Mouse (Mus musculus): ENCODE measurements around the gene Ifi205. TPM values are rescaled to one million over a fixed set of nuclear protein-coding genes. Genes with fewer than 3 reads are reported as not detected.
"Not testable (repeated sequence)": the region's sequence is repeated elsewhere in the genome, so short reads cannot be mapped to it uniquely, and the experiment has no call there.

Ifi205 gene
- polyA plus RNA-seq, 1 experiment from 2014 or later, result not detected

- H3K27me3 ChIP-seq, result no peaks in the 10 kb centered on the region
- H3K27ac ChIP-seq (replicated peaks), result no peak within 1 kb of the TSS
- H3K9me3 ChIP-seq, result no peaks in the 10 kb centered on the region
- WGBS, result 90% methylated on average over 7 of the region's 7 CpGs
- no peaks in the 10 kb centered on the region for H3K4me1 ChIP-seq
- H3K4me3 ChIP-seq, result no peak within 1 kb of the TSS
- ATAC-seq (replicated peaks), result no peak
- no peak within 1 kb of the TSS for H3K4me2 ChIP-seq (replicated peaks)
- H3K36me3 ChIP-seq, result no peaks in the 10 kb centered on the region
- H3K9ac ChIP-seq (replicated peaks), result no peak within 1 kb of the TSS
These were observed 9.0 kb upstream of the Ifi205 start, which contains the start of gene Olfr433 for GRCm38 (mm10) chr1:174040523-174041177. TSS of gene Olfr433 (plus strand) at chr1:174040705.

GRCm38 (mm10) chr1:174038480-174038879 is 6.9 kb upstream of the Ifi205 start:
- no peaks in the 10 kb centered on the region for H3K36me3 ChIP-seq
- H3K4me2 ChIP-seq (replicated peaks), result no peak overlapping the region
- H3K9me3 ChIP-seq, result no peaks in the 10 kb centered on the region
- H3K9ac ChIP-seq (replicated peaks), result no peak overlapping the region
- no peak for ATAC-seq (replicated peaks)
- no peaks in the 10 kb centered on the region for H3K4me1 ChIP-seq
- WGBS, result 93% methylated on average over 3 of the region's 3 CpGs
- no peak overlapping the region for H3K4me3 ChIP-seq
- no peaks in the 10 kb centered on the region for H3K27me3 ChIP-seq
- H3K27ac ChIP-seq (replicated peaks), result no peak overlapping the region

- no peak overlapping the region for H3K4me3 ChIP-seq
- ATAC-seq (replicated peaks), result no peak
- H3K9me3 ChIP-seq, result no peaks in the 10 kb centered on the region
- no peaks in the 10 kb centered on the region for H3K27me3 ChIP-seq
- H3K36me3 ChIP-seq, result no peaks in the 10 kb centered on the region
- H3K9ac ChIP-seq (replicated peaks), result no peak overlapping the region
- H3K4me2 ChIP-seq (replicated peaks), result no peak overlapping the region
- no peak overlapping the region for H3K27ac ChIP-seq (replicated peaks)
- 22% methylated on average over 4 of the region's 4 CpGs for WGBS
- H3K4me1 ChIP-seq, result no peaks in the 10 kb centered on the region
These were observed 4.2 kb upstream of the Ifi205 start for GRCm38 (mm10) chr1:174035841-174036240.

- H3K4me3 ChIP-seq; H3K4me2 ChIP-seq (replicated peaks); H3K4me1 ChIP-seq; H3K9me3 ChIP-seq; H3K27me3 ChIP-seq; ATAC-seq (replicated peaks); H3K27ac ChIP-seq (replicated peaks); H3K36me3 ChIP-seq; H3K9ac ChIP-seq (replicated peaks): not testable (repeated sequence)
These were observed 24.6 kb downstream of the Ifi205 start for GRCm38 (mm10) chr1:174007050-174007449.

- H3K9ac ChIP-seq (replicated peaks); H3K9me3 ChIP-seq; H3K4me1 ChIP-seq; H3K36me3 ChIP-seq; H3K4me3 ChIP-seq; ATAC-seq (replicated peaks); H3K4me2 ChIP-seq (replicated peaks); H3K27me3 ChIP-seq; H3K27ac ChIP-seq (replicated peaks): not testable (repeated sequence)
- 84% methylated on average over 2 of the region's 3 CpGs for WGBS
These were observed 27.1 kb downstream of the Ifi205 start for GRCm38 (mm10) chr1:174004352-174005109.

GRCm38 (mm10) chr1:173995003-173995402 is 36.6 kb downstream of the Ifi205 start:
- no peak overlapping the region for H3K4me2 ChIP-seq (replicated peaks)
- WGBS, result 89% methylated on average over 4 of the region's 4 CpGs
- H3K27me3 ChIP-seq, result no peaks in the 10 kb centered on the region
- no peaks in the 10 kb centered on the region for H3K36me3 ChIP-seq
- H3K27ac ChIP-seq (replicated peaks), result no peak overlapping the region
- ATAC-seq (replicated peaks), result no peak
- H3K9ac ChIP-seq (replicated peaks), result no peak overlapping the region
- H3K4me3 ChIP-seq, result no peak overlapping the region
- no peaks in the 10 kb centered on the region for H3K4me1 ChIP-seq
- H3K9me3 ChIP-seq, result no peaks in the 10 kb centered on the region

GRCm38 (mm10) chr1:173982694-173983305 is 48.8 kb downstream of the Ifi205 start, which contains the start of gene Ifi202b:
TSS of gene Ifi202b (minus strand) at chr1:173982744.
- H3K4me3 ChIP-seq, result not testable (repeated sequence)
- WGBS, result 89% methylated on average over 6 of the region's 6 CpGs

GRCm38 (mm10) chr1:173981038-173981437 is 50.6 kb downstream of the Ifi205 start:
- not testable (repeated sequence) for H3K9ac ChIP-seq (replicated peaks); H3K27ac ChIP-seq (replicated peaks); H3K9me3 ChIP-seq; H3K27me3 ChIP-seq; H3K4me2 ChIP-seq (replicated peaks); ATAC-seq (replicated peaks); H3K4me1 ChIP-seq; H3K36me3 ChIP-seq; H3K4me3 ChIP-seq
- WGBS, result 57% methylated on average over 3 of the region's 3 CpGs

More at GRCm38 (mm10) chr1:173982694-173983305, 48.8 kb downstream of the Ifi205 start, which contains the start of gene Ifi202b:
- H3K27ac ChIP-seq (replicated peaks); H3K36me3 ChIP-seq; H3K4me2 ChIP-seq (replicated peaks); H3K4me1 ChIP-seq; H3K9ac ChIP-seq (replicated peaks); ATAC-seq (replicated peaks); H3K9me3 ChIP-seq; H3K27me3 ChIP-seq: not testable (repeated sequence)

GRCm38 (mm10) chr1:173977622-173978021 is 54.0 kb downstream of the Ifi205 start:
- no peaks in the 10 kb centered on the region for H3K4me1 ChIP-seq
- no peak overlapping the region for H3K4me2 ChIP-seq (replicated peaks)
- no peaks in the 10 kb centered on the region for H3K9me3 ChIP-seq
- H3K36me3 ChIP-seq, result no peaks in the 10 kb centered on the region
- ATAC-seq (replicated peaks), result no peak
- no peak overlapping the region for H3K9ac ChIP-seq (replicated peaks)
- no peak overlapping the region for H3K27ac ChIP-seq (replicated peaks)
- H3K4me3 ChIP-seq, result no peak overlapping the region
- no peaks in the 10 kb centered on the region for H3K27me3 ChIP-seq

GRCm38 (mm10) chr1:173973111-173973510 is 58.5 kb downstream of the Ifi205 start:
- no peak for ATAC-seq (replicated peaks)
- H3K27me3 ChIP-seq, result no peaks in the 10 kb centered on the region
- no peaks in the 10 kb centered on the region for H3K4me1 ChIP-seq
- H3K27ac ChIP-seq (replicated peaks), result no peak overlapping the region
- no peak overlapping the region for H3K4me3 ChIP-seq
- no peaks in the 10 kb centered on the region for H3K9me3 ChIP-seq
- no peaks in the 10 kb centered on the region for H3K36me3 ChIP-seq
- no peak overlapping the region for H3K4me2 ChIP-seq (replicated peaks)
- no peak overlapping the region for H3K9ac ChIP-seq (replicated peaks)

Measured in forebrain, embryonic 15.5 days (tissue).